Mouse (Mus musculus) cerebellum, postnatal 14 days (tissue): Measurements from ENCODE around the gene Prrxl1.
A peak's percentile ranks its signal among the peaks of the same experiment; 100 is the strongest.

ENCODE experiments used
- DNase-seq, 2 experiments: peaks; one replicate each; pipeline ENCODE4 v3.0.0; 2021; ENCODE audit warnings: mixed read lengths in 2 of 2

The Prrxl1 gene

GRCm38 (mm10) chr14:32599290-32600041 is at the start of gene Prrxl1:
Gene Prrxl1 (plus strand): TSS chr14:32599407.
- peak; percentile 30 to 38 for DNase-seq

- peak in 1 of 2 experiments; percentile 35 for DNase-seq
Observed at GRCm38 (mm10) chr14:32551854-32552253, 47.4 kb upstream of the Prrxl1 start.

GRCm38 (mm10) chr14:32553198-32553903 is 45.9 kb upstream of the Prrxl1 start:
- DNase-seq = no peak

GRCm38 (mm10) chr14:32554860-32555526 is 44.2 kb upstream of the Prrxl1 start:
- no peak for DNase-seq

GRCm38 (mm10) chr14:32561428-32561827 is 37.8 kb upstream of the Prrxl1 start:
- no peak for DNase-seq

GRCm38 (mm10) chr14:32563661-32564060 is 35.5 kb upstream of the Prrxl1 start:
- peak; percentile 23 to 29 for DNase-seq

- peak in 1 of 2 experiments; percentile 21 for DNase-seq
Observed at GRCm38 (mm10) chr14:32572519-32572918, 26.7 kb upstream of the Prrxl1 start.

GRCm38 (mm10) chr14:32578420-32578819 is 20.8 kb upstream of the Prrxl1 start:
- no peak for DNase-seq

GRCm38 (mm10) chr14:32583696-32584095 is 15.5 kb upstream of the Prrxl1 start:
- no peak for DNase-seq

GRCm38 (mm10) chr14:32587013-32587784 is 12.0 kb upstream of the Prrxl1 start:
- DNase-seq = peak; percentile 88 to 92

GRCm38 (mm10) chr14:32590377-32590776 is 8.8 kb upstream of the Prrxl1 start:
- DNase-seq = no peak

GRCm38 (mm10) chr14:32597232-32598231 is 1.7 kb upstream of the Prrxl1 start:
- peak; percentile 42 to 43 for DNase-seq

- DNase-seq = no peak
Observed at GRCm38 (mm10) chr14:32598437-32599219, 579 bp upstream of the Prrxl1 start.

- no peak for DNase-seq
Observed at GRCm38 (mm10) chr14:32600110-32600509, 903 bp downstream of the Prrxl1 start.

GRCm38 (mm10) chr14:32605508-32605907 is 6.3 kb downstream of the Prrxl1 start:
- DNase-seq = no peak

GRCm38 (mm10) chr14:32606316-32606715 is 7.1 kb downstream of the Prrxl1 start:
- no peak for DNase-seq

GRCm38 (mm10) chr14:32609392-32609791 is 10.2 kb downstream of the Prrxl1 start:
- peak; percentile 62 to 77 for DNase-seq

- no peak for DNase-seq
Observed at GRCm38 (mm10) chr14:32617253-32617652, 18.0 kb downstream of the Prrxl1 start.

GRCm38 (mm10) chr14:32624245-32624644 is 25.0 kb downstream of the Prrxl1 start:
- DNase-seq = no peak

- DNase-seq = no peak
Observed at GRCm38 (mm10) chr14:32624811-32625210, 25.6 kb downstream of the Prrxl1 start.

- DNase-seq = peak; percentile 67 to 69
Observed at GRCm38 (mm10) chr14:32627271-32627670, 28.1 kb downstream of the Prrxl1 start.
